Mouse (Mus musculus) embryonic facial prominence, embryonic 15.5 days (tissue): ENCODE data around the gene Itgb2l. TPM values are rescaled to one million over a fixed set of nuclear protein-coding genes. Genes with fewer than 3 reads are reported as not detected.

Source experiments
- ATAC-seq: fragments of 200-750 bp; cut with Nextera tagmentation; 2 replicates; pipeline ENCODE4 v1.8.0; 2017; ENCODE audit warnings: low read depth, moderate TSS enrichment; ENCODE audit not compliant: insufficient number of reproducible peaks, low FRiP score, low TSS enrichment
- H3K27ac ChIP-seq: fragments of 300-500 bp; sonication (generic); replicated peaks from 2 replicates; pipeline ENCODE4 v1.5.1; 2015; ENCODE audit warnings: mild to moderate bottlenecking, inconsistent platforms
- H3K27me3 ChIP-seq: fragments of 300-500 bp; sonication (generic); 2 replicates; pipeline ENCODE4 v1.6.1; 2015; ENCODE audit warnings: inconsistent platforms
- H3K36me3 ChIP-seq: fragments of 300-500 bp; sonication (generic); 2 replicates; pipeline ENCODE4 v1.6.1; 2015; ENCODE audit warnings: mild to moderate bottlenecking, inconsistent platforms
- H3K4me1 ChIP-seq: fragments of 300-500 bp; sonication (generic); 2 replicates; pipeline ENCODE4 v1.6.1; 2015; ENCODE audit warnings: inconsistent platforms
- H3K4me2 ChIP-seq: fragments of 300-500 bp; sonication (generic); replicated peaks from 2 replicates; pipeline ENCODE4 v1.6.1; 2015; ENCODE audit warnings: mild to moderate bottlenecking, inconsistent platforms
- H3K4me3 ChIP-seq: fragments of 300-500 bp; sonication (generic); replicated peaks from 2 replicates; pipeline ENCODE4 v1.5.1; 2015; ENCODE audit warnings: mild to moderate bottlenecking, inconsistent platforms
- H3K9ac ChIP-seq: fragments of 300-500 bp; sonication (generic); 2 replicates; pipeline ENCODE4 v1.6.1; 2015; ENCODE audit warnings: inconsistent platforms
- H3K9me3 ChIP-seq: fragments of 300-500 bp; sonication (generic); replicated peaks from 2 replicates; pipeline ENCODE4 v1.6.1; 2016; ENCODE audit warnings: inconsistent platforms
- WGBS: fragments of 180-500 bp; shearing (Covaris S2); methylation state at CpG from one replicate; pipeline ENCODE4 v1.1.7; 2015; 5-methylcytosine and 5-hydroxymethylcytosine counted together
- polyA plus RNA-seq: library from polyadenylated mRNA; unstranded; fragments of >200 nt; fragmentation: Nextera tagmentation; extraction: Ambion mirVana; gene quantifications from 2 replicates; pipeline ENCODE4 v1.2.1, GENCODE M21; 2015

Gene Itgb2l
- 0.09 and 0.39 TPM in 2 replicates for polyA plus RNA-seq

DNA sequence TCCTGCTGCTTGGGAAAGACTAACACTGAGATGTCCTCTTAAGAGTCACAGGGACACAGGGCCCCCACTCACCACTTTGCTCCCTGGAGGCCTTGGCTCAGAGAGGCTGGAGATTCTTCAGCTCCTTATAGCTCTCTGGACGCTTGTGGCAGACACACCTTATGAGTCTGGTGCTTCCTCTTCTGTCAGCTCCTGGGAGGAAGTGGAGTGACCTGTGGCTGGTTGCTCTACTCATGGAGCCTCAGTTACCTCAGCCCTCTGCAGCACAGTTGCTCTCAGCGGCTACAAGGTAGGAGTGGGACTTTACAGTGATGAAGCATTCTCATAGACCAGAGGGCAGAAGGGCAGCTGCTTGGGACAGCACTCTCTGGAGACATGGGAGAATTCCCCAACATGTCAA, at the start of gene Itgb2l:
Gene Itgb2l (minus strand): TSS at position 152 of the 400 bp plus-strand sequence.
- 81% methylated on average over 2 of the region's 2 CpGs for WGBS
- no peaks in the 10 kb centered on the region for H3K9me3 ChIP-seq

DNA sequence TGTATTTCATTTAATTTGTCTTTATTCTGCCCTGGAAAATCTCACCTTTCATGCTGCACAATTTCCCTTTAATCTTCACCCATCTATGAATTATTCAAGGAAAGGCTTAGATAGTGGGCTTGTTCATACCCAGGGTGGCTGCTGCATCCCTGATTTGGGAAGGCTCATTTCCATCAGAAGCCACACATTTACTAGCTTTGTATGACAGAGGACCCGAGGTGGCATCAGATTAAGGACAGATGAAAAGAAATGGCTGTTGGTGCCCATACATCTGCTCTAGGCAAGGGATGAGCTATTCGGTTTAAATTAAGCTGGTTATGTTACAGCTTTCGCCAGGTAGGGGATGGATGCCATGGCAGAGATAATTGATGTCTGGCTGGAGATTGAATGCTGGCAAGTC, 48.1 kb upstream of the Itgb2l start:
- no peaks in the 10 kb centered on the region for H3K36me3 ChIP-seq
- ATAC-seq: no peak
- H3K4me1 ChIP-seq: no peaks in the 10 kb centered on the region
- H3K27me3 ChIP-seq: no peaks in the 10 kb centered on the region
- no peak overlapping the region for H3K4me2 ChIP-seq
- H3K9me3 ChIP-seq: no peaks in the 10 kb centered on the region
- H3K4me3 ChIP-seq: no peak overlapping the region
- no peak overlapping the region for H3K9ac ChIP-seq
- no peak overlapping the region for H3K27ac ChIP-seq
- WGBS: 75% methylated on average over 3 of the region's 3 CpGs

More for the DNA sequence above, at the start of gene Itgb2l:
- Histone ChIP-seq H3K36me3 (no peaks in the 10 kb centered on the region), H3K27me3 (no peaks in the 10 kb centered on the region), H3K27ac (no peak within 1 kb of the TSS), H3K9ac (no peak within 1 kb of the TSS), H3K4me3 (no peak within 1 kb of the TSS), H3K4me1 (no peaks in the 10 kb centered on the region), H3K4me2 (no peak within 1 kb of the TSS)
- ATAC-seq: no peak

DNA sequence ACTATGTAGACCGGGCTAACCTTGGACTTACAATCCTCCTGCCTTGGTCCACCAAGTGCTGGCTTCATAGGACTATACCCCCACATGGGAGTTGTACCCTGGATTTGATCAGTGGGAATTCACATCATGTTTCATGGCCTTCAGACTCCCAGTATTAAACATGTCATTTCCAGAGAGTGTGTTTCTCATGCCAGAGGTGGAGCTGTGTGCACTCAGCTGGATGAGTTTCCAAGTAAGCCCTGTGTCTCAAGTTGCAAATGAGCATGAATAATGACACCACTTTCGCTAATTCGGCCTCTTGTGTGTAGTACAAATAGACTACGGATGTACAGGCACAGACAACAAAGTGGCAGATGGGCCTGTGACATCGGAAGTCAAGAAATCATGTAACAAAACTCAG, 44.6 kb upstream of the Itgb2l start:
- H3K27me3 ChIP-seq: no peaks in the 10 kb centered on the region
- H3K9ac ChIP-seq: no peak overlapping the region
- 68% methylated on average over 5 of the region's 5 CpGs for WGBS
- H3K4me2 ChIP-seq: no peak overlapping the region
- no peak overlapping the region for H3K4me3 ChIP-seq
- no peak for ATAC-seq
- no peaks in the 10 kb centered on the region for H3K36me3 ChIP-seq
- no peak overlapping the region for H3K27ac ChIP-seq
- H3K9me3 ChIP-seq: no peaks in the 10 kb centered on the region
- H3K4me1 ChIP-seq: no peaks in the 10 kb centered on the region

DNA sequence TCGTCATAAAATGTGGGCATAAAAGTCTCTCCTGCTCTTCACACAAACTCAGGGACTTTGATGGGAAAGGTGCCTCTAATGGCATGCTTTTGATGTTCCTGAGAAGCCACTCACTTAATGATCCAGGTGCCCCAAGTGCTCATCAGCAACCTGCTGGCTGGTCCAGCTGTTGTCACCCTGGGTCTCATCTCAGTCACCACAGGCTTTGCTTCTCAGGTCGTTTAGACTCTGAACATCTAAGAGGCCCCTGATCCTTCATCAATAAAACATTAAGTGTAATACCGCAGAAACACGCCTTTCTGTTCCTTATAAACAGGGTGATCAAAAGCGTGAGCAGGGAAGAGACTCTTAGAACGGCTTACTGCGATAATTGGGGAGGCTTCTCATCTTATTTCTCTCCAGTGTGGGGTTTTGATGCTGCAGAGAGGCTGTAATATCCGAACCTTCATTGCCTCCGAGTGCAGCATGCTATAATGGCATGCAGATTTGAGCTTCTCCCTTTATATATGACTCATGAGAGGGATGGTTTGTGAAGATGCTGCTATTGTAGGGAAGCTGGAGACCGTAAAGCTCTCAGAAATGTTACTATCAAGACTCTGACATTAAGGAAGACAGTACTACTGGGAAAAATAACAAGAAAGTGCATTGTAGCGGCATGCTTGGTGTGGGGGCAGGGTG, 43.7 kb upstream of the Itgb2l start:
- ATAC-seq: no peak
- Histone ChIP-seq H3K27me3 (no peaks in the 10 kb centered on the region), H3K4me1 (no peaks in the 10 kb centered on the region), H3K36me3 (no peaks in the 10 kb centered on the region), H3K4me3 (no peak overlapping the region), H3K9me3 (no peaks in the 10 kb centered on the region), H3K27ac (no peak overlapping the region), H3K9ac (no peak overlapping the region), H3K4me2 (no peak overlapping the region)
- WGBS: 75% methylated on average over 11 of the region's 11 CpGs

DNA sequence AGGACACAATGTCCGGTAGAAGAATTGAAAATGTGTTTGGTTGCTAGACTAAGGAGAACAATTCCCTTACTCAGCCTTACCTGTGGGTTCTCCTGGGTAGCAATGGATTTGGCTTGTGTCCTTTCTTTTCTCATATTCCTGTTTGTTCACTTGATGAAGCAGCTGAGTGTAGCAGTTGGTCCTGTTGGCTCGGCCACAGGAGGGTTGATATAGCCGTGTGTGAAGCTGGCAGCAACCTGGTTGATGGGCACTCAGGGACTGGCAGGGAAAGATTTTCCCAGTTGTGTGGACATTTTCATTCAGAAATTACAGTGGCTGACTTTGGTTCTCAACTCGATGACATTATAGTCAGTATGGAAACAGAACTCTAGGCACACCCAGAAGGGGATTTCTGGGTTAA, 38.4 kb upstream of the Itgb2l start:
- ATAC-seq: no peak
- Histone ChIP-seq H3K9ac (no peak overlapping the region), H3K36me3 (no peaks in the 10 kb centered on the region), H3K9me3 (no peaks in the 10 kb centered on the region), H3K27me3 (no peaks in the 10 kb centered on the region), H3K4me3 (no peak overlapping the region), H3K4me1 (no peaks in the 10 kb centered on the region), H3K4me2 (no peak overlapping the region), H3K27ac (no peak overlapping the region)
- 89% methylated on average over 4 of the region's 4 CpGs for WGBS

DNA sequence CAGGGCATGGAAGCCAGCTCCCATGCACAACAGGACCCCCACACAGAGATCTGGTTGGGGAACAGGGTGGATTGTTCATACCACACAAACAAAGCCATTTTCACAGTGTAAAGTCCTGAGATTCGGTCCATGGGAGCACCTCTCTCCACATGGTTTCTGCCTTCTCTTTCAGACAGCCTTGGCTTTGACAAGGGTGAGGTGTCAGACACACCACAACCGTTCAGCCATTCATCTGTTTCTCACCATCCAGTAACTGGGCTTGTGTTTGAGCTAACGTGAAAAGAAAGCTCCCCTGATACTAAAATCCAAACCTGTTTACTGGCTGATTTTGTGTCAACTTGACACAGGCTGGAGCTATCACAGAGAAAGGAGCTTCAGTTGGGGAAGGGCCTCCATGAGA, 30.8 kb upstream of the Itgb2l start:
- Histone ChIP-seq H3K4me1 (peaks cover 6% of the 10 kb centered on the region; the same call in 1 of the 2 replicates), H3K9ac (no peak overlapping the region), H3K27ac (no peak overlapping the region), H3K9me3 (no peaks in the 10 kb centered on the region), H3K4me3 (no peak overlapping the region), H3K27me3 (no peaks in the 10 kb centered on the region), H3K4me2 (no peak overlapping the region), H3K36me3 (no peaks in the 10 kb centered on the region)
- WGBS: 74% methylated on average over 3 of the region's 3 CpGs
- ATAC-seq: no peak

DNA sequence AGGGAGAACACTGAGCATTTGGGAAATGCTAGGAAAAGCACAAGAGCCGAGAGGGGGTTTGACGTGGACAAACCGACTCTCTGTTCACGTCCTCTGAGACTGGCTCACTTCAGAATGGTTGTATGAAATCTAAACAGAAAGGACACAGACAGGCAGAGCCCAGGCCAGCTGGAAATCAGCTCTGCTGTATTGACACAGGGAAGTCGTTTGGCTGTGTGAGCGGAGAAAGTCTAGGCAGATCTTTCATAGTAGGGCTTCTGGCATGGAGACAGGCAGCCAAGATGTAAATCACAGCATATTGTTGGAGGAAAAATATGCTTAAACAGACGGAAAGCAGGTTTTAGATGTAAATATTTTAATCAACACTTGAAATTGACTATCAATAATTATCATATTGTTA, 29.4 kb upstream of the Itgb2l start:
- Histone ChIP-seq H3K27ac (no peak overlapping the region), H3K27me3 (no peaks in the 10 kb centered on the region; the same call in 1 of the 2 replicates), H3K4me2 (no peak overlapping the region), H3K36me3 (no peaks in the 10 kb centered on the region), H3K9me3 (no peaks in the 10 kb centered on the region), H3K4me3 (no peak overlapping the region), H3K4me1 (peaks cover 6% of the 10 kb centered on the region; the same call in 1 of the 2 replicates), H3K9ac (no peak overlapping the region)
- no peak for ATAC-seq
- WGBS: 41% methylated on average over 7 of the region's 7 CpGs

DNA sequence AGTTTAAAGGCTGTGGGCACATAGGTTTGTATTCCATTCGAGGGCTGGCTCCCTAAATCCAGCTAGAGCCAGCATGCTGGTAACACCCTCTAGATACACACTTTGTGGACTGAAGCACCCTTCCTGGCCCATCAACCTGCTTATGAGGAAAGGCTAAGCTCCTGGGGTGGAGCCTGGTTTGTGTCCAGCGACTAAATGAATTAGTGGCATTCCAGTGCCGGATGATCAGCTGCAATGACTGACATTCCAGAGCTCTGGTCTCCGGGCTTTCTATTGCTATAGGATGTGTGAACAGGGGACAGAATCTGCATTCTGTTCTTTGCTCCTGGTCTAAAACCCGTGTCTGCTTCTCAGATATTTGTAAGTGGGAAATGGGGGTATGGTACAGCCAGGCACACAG, 28.9 kb upstream of the Itgb2l start:
- 18% methylated on average over 5 of the region's 5 CpGs for WGBS
- Histone ChIP-seq H3K27me3 (no peaks in the 10 kb centered on the region; the same call in 1 of the 2 replicates), H3K9me3 (no peaks in the 10 kb centered on the region), H3K27ac (no peak overlapping the region), H3K4me3 (no peak overlapping the region), H3K4me1 (peaks cover 8% of the 10 kb centered on the region; the same call in 1 of the 2 replicates), H3K4me2 (no peak overlapping the region), H3K36me3 (no peaks in the 10 kb centered on the region), H3K9ac (no peak overlapping the region)
- ATAC-seq: no peak

DNA sequence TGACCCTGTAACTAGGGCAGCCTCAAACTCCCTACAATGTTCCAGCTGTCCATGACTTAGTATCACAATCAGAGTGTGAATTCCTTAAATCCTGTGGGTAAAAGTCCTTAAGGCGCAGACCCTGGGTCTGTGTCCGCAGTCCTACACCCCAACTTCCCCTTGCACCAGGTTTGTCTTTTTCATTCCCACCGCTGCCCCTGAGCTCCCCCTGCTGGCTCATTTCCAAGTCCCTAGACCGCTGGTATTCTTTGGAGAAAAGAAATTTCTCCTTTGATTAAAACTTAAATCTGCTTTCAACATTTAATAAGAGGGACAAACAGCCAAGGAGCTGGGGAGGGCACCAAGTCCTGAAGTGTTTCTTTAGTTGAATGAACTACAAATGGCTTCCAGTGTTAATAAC, 26.2 kb upstream of the Itgb2l start:
- H3K4me2 ChIP-seq: no peak overlapping the region
- ATAC-seq: no peak
- peaks cover 8% of the 10 kb centered on the region; the same call in 1 of the 2 replicates for H3K4me1 ChIP-seq
- WGBS: 53% methylated on average over 4 of the region's 4 CpGs
- H3K9ac ChIP-seq: no peak overlapping the region
- no peaks in the 10 kb centered on the region for H3K9me3 ChIP-seq
- peaks cover 3% of the 10 kb centered on the region; the same call in 1 of the 2 replicates for H3K27me3 ChIP-seq
- H3K36me3 ChIP-seq: no peaks in the 10 kb centered on the region
- H3K4me3 ChIP-seq: no peak overlapping the region
- H3K27ac ChIP-seq: no peak overlapping the region

DNA sequence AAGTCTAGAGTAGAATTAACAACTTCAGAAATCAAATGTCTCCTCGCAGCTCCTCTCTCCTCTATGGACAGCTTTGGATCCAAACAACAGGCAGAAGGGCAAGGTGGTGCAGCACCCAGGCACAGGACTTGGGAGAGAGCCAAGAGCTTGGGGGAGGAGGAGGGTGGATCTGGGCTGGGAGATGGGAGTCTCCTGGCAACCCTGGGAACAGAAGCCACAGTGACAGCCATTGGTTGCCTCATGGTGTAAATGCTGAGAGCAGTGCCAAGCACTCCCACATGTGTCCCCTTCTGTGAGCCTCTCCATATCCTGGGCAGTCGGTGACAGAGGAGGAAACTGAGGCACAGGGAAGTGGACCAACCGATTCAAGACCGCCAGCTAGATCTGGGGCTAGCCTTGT, 25.3 kb upstream of the Itgb2l start:
- H3K4me2 ChIP-seq: no peak overlapping the region
- no peaks in the 10 kb centered on the region for H3K36me3 ChIP-seq
- no peak overlapping the region for H3K9ac ChIP-seq
- H3K4me3 ChIP-seq: no peak overlapping the region
- no peak overlapping the region for H3K27ac ChIP-seq
- H3K27me3 ChIP-seq: peaks cover 3% of the 10 kb centered on the region; the same call in 1 of the 2 replicates
- ATAC-seq: no peak
- WGBS: 79% methylated on average over 4 of the region's 4 CpGs
- H3K4me1 ChIP-seq: peaks cover 8% of the 10 kb centered on the region; the same call in 1 of the 2 replicates
- H3K9me3 ChIP-seq: no peaks in the 10 kb centered on the region

DNA sequence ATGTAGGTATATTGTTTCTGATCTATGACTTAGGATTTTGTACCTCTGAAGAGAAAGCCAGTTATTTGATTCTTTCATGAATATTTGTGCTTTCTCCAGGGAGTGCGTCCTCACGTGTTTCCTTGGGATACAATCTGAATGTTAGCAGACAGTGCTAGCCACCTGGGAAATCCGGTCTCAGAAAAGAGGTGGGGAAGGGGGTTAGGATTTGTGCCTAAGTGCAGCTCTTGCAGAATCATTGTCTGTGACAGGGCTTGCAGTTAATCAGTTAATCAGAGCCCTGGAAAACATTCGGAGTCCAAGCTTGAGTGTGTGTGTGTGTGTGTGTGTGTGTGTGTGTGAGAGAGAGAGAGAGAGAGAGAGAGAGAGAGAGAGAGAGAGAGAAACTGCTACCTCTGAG, 24.6 kb upstream of the Itgb2l start:
- Histone ChIP-seq H3K27me3 (peaks cover 3% of the 10 kb centered on the region; the same call in 1 of the 2 replicates), H3K4me2 (no peak overlapping the region), H3K4me1 (peaks cover 8% of the 10 kb centered on the region; the same call in 1 of the 2 replicates), H3K9ac (no peak overlapping the region), H3K4me3 (no peak overlapping the region), H3K27ac (no peak overlapping the region), H3K36me3 (no peaks in the 10 kb centered on the region), H3K9me3 (no peaks in the 10 kb centered on the region)
- 52% methylated on average over 4 of the region's 4 CpGs for WGBS
- no peak for ATAC-seq

DNA sequence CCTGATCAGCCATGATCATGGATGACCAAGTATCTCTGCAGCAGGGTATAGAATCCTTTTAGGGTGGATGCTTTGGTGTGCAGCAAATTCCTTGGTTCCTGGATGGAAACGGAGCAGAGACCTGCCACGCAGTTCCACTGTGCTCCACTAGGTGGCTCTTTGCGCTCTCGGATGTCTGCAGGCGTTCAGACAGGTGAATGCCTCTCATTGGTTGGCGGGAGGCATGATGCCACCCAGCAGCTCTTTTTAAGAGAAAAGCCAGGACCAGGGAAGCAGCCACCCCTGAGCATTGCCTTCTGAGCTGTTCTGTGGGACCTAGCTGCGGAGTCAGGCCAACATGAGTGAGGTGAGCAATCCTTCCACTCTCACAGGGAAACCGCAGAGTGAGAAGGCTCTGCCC, 24.0 kb upstream of the Itgb2l start, which contains the start of gene Pcp4:
Gene Pcp4 (plus strand): TSS at position 162 of the 400 bp plus-strand sequence.
- H3K9ac ChIP-seq: no peak within 1 kb of the TSS
- H3K36me3 ChIP-seq: no peaks in the 10 kb centered on the region
- H3K9me3 ChIP-seq: no peaks in the 10 kb centered on the region
- H3K27me3 ChIP-seq: peaks cover 3% of the 10 kb centered on the region; the same call in 1 of the 2 replicates
- H3K4me3 ChIP-seq: no peak within 1 kb of the TSS
- peak; percentile 57; the same call in 1 of the 2 replicates for ATAC-seq
- WGBS: 13% methylated on average over 8 of the region's 8 CpGs
- H3K4me2 ChIP-seq: 0 out of 2 replicates have a peak within 1 kb of the TSS, but pooled peaks have one; percentile 9
- peaks cover 4% of the 10 kb centered on the region; the same call in 1 of the 2 replicates for H3K4me1 ChIP-seq
- no peak within 1 kb of the TSS for H3K27ac ChIP-seq
